Mouse (Mus musculus): ENCODE data around the gene Trpm6. TPM values are rescaled to one million over a fixed set of nuclear protein-coding genes. Genes with fewer than 3 reads are reported as not detected.
"Not testable (repeated sequence)": the region's sequence is repeated elsewhere in the genome, so short reads cannot be mapped to it uniquely, and the experiment has no call there.

The Trpm6 gene
- 0.03 TPM in 1 of 2 replicates, not detected in the other for polyA plus RNA-seq (2015; fragmentation: Nextera tagmentation; extraction: Ambion mirVana)

DNA sequence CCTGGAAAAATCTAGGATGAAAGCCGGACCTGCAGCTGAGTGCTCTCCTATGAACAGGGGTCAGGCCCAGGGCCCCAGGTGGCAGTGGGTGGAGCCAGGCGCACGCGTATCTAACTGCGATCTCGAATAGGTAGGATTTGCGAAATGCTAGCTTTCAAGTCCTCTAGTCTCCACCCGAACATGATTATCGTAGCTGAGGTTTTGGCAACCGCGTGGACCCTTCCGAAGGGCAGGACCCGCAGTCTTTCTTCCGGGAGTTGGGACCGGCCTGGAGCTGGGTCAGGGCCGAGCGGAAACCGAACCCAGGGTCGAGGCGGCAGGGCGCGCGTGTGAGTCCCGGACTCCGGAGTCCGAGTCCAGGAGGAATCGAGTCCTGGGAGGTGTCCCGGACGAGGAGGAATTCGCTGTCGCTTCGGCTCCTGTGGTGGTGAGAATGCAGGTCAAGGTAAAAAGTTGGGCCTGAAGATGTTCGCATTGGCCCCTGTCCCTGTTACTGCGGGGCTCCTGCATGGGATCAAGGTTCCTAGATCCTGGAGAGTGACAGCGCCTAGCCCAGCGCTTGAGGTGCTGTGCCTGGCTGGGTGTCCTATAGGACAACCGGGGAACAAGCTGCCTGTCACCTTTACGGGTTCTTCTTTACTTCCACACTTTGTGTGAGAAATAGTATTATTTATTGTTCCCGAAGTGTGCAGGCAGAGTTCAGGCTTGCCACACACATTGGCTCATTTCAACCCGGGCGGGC is at the start of gene Trpm6:
Trpm6 (plus strand) TSS at position 386 of the 742 bp plus-strand sequence.
- Histone ChIP-seq H3K9me3 (replicated peaks) (no peaks in the 10 kb centered on the region), H3K4me3 (replicated peaks) (peak within 1 kb of the TSS; percentile 44), H3K9ac (no peak within 1 kb of the TSS), H3K4me2 (peak within 1 kb of the TSS; percentile 65), H3K4me1 (replicated peaks) (peaks cover 8% of the 10 kb centered on the region; the same call in 1 of the 2 replicates), H3K27ac (no peak within 1 kb of the TSS), H3K36me3 (no peaks in the 10 kb centered on the region), H3K27me3 (peaks cover 24% of the 10 kb centered on the region)
- no peak for DNase-seq
- ATAC-seq (ENCODE audit: low read depth), result no peak
- WGBS (ENCODE audit: insufficient replicate concordance), result 7% methylated on average over 41 of the region's 41 CpGs

DNA sequence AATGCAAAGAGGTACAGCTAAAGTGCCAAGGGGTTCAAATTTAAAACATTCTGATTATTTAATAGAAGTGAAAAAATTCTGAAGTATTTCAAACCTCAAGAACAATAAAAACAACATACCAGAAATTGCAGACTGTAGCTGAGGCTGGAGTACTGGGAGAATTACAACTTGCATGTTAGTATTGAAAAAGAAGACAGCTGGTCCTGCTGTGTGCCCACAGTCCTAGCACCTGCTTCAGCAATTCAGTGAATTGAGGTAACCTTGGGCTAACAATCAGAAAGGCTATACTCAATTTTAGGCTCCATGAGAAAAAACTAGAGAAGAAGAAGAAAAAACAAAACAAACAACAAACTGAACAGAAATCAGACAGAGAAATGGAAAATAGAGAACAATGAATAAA is 41.7 kb upstream of the Trpm6 start:
- Histone ChIP-seq H3K27ac (no peak overlapping the region), H3K36me3 (peaks cover 4% of the 10 kb centered on the region), H3K27me3 (no peaks in the 10 kb centered on the region), H3K4me1 (replicated peaks) (peaks cover 11% of the 10 kb centered on the region), H3K9me3 (replicated peaks) (no peaks in the 10 kb centered on the region), H3K4me3 (replicated peaks) (no peak overlapping the region), H3K9ac (no peak overlapping the region), H3K4me2 (no peak overlapping the region)
- DNase-seq (no peak), ATAC-seq (ENCODE audit: low read depth) (no peak)

DNA sequence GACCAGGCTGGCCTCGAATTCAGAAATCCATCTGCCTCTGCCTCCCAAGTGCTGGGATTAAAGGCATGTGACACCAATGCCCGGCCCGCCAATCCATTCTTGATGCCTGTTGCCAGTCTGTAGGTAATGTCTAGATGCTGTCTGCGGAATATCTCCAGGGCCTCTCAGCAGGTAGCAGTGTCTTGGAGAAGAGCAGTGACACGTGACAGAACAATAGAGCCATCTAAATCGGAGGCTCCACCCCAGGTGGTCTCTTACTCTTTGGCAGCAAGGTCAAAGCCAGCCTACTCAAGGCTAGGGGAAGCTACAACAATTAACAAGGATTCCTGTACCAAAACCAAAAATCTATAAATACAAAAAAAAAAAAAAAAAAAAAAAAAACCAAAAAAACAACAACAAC is 38.9 kb upstream of the Trpm6 start:
- H3K27me3 ChIP-seq, result no peaks in the 10 kb centered on the region
- peaks cover 31% of the 10 kb centered on the region for H3K4me1 ChIP-seq (replicated peaks)
- DNase-seq, result no peak
- 80% methylated on average over 6 of the region's 6 CpGs for WGBS (ENCODE audit: insufficient replicate concordance)
- H3K9ac ChIP-seq, result no peak overlapping the region
- H3K9me3 ChIP-seq (replicated peaks), result no peaks in the 10 kb centered on the region
- H3K4me2 ChIP-seq, result no peak overlapping the region
- H3K27ac ChIP-seq, result no peak overlapping the region
- H3K36me3 ChIP-seq, result peaks cover 10% of the 10 kb centered on the region
- ATAC-seq (ENCODE audit: low read depth), result no peak
- no peak overlapping the region for H3K4me3 ChIP-seq (replicated peaks)

DNA sequence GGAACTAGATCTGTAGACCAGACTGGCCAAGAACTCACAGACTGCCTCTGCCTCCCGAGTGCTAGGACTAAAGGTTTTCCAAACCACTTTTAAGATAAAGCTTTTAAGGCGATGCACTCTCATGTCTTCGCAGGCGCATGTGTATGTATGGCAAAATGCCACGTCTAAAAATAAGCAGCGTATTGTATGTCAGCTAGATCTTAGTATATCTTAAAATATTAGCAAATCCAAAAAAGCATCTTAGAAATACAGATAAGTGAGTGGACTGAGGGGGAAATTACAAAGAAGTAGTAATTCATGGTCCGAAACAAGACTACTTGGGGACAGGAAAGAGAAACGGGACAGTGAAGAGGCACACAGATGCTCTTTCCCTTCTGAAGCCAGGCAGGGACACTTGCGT is 38.2 kb upstream of the Trpm6 start:
- Histone ChIP-seq H3K4me3 (replicated peaks) (peak overlapping the region; percentile 99), H3K4me2 (peak overlapping the region; percentile 85), H3K9me3 (replicated peaks) (no peaks in the 10 kb centered on the region), H3K27ac (peak overlapping the region; percentile 99), H3K9ac (peak overlapping the region; percentile 99; the same call in 1 of the 2 replicates), H3K4me1 (replicated peaks) (peaks cover 33% of the 10 kb centered on the region), H3K27me3 (no peaks in the 10 kb centered on the region), H3K36me3 (peaks cover 10% of the 10 kb centered on the region)
- WGBS (ENCODE audit: insufficient replicate concordance), result 77% methylated on average over 9 of the region's 9 CpGs
- DNase-seq (no peak), ATAC-seq (ENCODE audit: low read depth) (no peak)

DNA sequence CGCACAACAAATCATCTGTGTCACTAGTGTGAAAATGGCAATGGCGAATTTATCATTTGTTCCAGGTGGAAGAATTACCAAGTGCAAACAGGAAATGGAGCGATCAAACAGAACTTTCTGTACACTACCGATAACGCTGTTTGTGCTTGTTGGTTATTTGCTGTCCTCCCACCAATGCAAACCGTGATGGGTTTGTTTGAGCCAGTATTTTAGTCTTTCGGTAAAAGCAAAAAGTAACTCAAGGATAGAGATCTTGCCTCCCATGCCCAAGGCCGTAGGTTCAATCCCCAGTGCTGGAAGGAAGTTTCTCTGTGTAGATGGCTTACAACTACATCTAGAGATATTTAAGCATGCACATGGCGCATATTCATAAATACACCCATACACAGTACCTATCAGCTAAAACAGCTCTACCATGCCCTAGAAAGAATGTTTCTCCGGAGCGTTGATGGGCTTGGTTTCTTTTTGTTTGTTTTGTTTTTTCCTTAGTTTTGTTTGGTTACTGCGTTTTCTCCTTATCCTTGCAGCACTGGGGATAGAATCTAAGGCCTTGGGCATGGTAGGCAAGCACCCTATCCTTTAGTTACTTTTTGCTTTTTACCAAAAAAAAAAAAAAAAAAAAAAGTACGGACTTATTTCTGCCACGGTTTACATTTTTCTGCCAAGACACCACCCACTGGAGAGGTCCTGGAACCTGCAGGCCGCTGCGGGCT is 37.5 kb upstream of the Trpm6 start:
- peak; percentile 18 for DNase-seq
- 24% methylated on average over 16 of the region's 16 CpGs for WGBS (ENCODE audit: insufficient replicate concordance)

DNA sequence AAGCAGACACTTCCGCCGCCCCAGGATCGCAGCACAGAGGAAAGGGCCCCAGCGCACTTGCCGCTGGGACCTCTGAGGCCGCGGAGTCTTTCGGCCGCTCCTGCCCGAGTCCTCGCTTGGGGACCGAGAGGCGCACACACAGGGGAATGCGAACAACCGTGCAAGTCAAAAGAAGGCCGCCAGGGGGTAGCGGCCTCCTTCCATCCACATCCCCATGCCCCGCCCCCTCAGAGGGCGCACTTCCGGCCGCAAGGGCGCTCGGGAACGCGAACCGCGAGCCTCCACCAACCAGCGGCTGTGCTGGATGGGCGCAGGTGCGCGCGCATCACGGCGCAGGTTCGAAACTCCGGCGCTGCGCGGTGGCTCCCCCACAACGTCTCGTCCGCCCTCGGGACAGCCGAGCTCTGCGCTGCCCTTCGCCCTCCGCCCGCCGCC is 36.9 kb upstream of the Trpm6 start, which contains the start of gene D030056L22Rik:
D030056L22Rik (plus strand) TSS at position 328 of the 435 bp plus-strand sequence.
- under 1% methylated on average over 44 of the region's 49 CpGs for WGBS (ENCODE audit: insufficient replicate concordance)
- Histone ChIP-seq H3K4me2 (peak within 1 kb of the TSS; percentile 85), H3K4me3 (replicated peaks) (peak within 1 kb of the TSS; percentile 99), H3K36me3 (peaks cover 19% of the 10 kb centered on the region), H3K27ac (peak within 1 kb of the TSS; percentile 99), H3K9me3 (replicated peaks) (no peaks in the 10 kb centered on the region), H3K4me1 (replicated peaks) (peaks cover 33% of the 10 kb centered on the region), H3K27me3 (no peaks in the 10 kb centered on the region), H3K9ac (peak within 1 kb of the TSS; percentile 99)
- DNase-seq (peak; percentile 98), ATAC-seq (ENCODE audit: low read depth) (peak; percentile 95)

More for the DNA sequence above, 37.5 kb upstream of the Trpm6 start:
- Histone ChIP-seq H3K9ac (peak overlapping the region; percentile 99), H3K9me3 (replicated peaks) (no peaks in the 10 kb centered on the region), H3K27me3 (no peaks in the 10 kb centered on the region), H3K4me1 (replicated peaks) (peaks cover 33% of the 10 kb centered on the region), H3K36me3 (peaks cover 13% of the 10 kb centered on the region), H3K4me3 (replicated peaks) (peak overlapping the region; percentile 99), H3K27ac (peak overlapping the region; percentile 99), H3K4me2 (peak overlapping the region; percentile 85)
- no peak for ATAC-seq (ENCODE audit: low read depth)

DNA sequence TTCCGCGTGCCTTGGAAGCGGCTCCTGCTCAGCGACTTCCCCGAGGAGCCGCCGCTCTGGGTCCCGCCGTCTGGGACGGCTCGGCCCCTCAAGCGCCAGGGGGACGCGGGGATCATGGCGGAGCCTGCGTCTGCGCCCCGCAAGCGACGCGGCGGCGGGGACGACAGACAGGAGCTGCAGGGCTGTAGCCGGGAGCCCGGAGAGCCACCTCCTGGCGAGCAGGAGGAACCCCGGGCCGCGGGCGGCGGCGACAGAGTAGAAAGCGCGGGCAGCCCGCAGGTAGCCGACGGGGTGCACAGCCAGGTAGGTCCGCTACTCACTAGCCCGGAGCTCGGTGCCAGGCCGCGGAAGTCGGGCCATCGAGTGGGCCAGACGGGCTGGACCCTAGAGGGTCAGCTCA is 36.4 kb upstream of the Trpm6 start:
- Histone ChIP-seq H3K4me1 (replicated peaks) (peaks cover 33% of the 10 kb centered on the region), H3K27ac (peak overlapping the region; percentile 99), H3K36me3 (peaks cover 23% of the 10 kb centered on the region), H3K9ac (peak overlapping the region; percentile 99), H3K4me3 (replicated peaks) (peak overlapping the region; percentile 99), H3K4me2 (peak overlapping the region; percentile 85)
- not testable (repeated sequence) for H3K9me3 ChIP-seq (replicated peaks); H3K27me3 ChIP-seq
- ATAC-seq (ENCODE audit: low read depth) (peak; percentile 37), DNase-seq (peak; percentile 46)
- WGBS (ENCODE audit: insufficient replicate concordance), result under 1% methylated on average over 39 of the region's 46 CpGs

DNA sequence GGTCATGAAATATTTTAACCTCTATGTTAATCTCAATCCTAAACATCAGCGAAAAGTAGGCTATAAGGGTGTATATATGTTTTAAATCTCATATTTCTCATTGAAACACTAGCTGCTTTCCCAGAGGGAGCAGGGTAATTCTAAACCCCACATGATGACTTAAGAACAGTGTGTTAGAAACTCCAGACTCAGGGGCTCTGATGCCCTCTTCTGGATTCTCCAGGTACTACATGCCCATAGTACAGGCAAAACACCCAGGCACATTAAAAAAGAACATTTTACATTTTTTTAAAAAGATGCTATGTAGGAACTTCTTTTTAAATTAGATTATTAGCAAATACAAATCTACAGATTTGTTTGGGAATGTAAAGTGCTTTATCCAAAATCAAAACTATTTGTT is 33.4 kb upstream of the Trpm6 start:
- Histone ChIP-seq H3K9me3 (replicated peaks) (no peaks in the 10 kb centered on the region), H3K27ac (no peak overlapping the region), H3K4me1 (replicated peaks) (peaks cover 33% of the 10 kb centered on the region), H3K27me3 (no peaks in the 10 kb centered on the region), H3K4me2 (no peak overlapping the region), H3K9ac (no peak overlapping the region), H3K4me3 (replicated peaks) (no peak overlapping the region), H3K36me3 (peaks cover 35% of the 10 kb centered on the region)
- DNase-seq, result peak; percentile 60
- no peak for ATAC-seq (ENCODE audit: low read depth)
- WGBS (ENCODE audit: insufficient replicate concordance), result 23% methylated on average over 1 of the region's 1 CpGs

DNA sequence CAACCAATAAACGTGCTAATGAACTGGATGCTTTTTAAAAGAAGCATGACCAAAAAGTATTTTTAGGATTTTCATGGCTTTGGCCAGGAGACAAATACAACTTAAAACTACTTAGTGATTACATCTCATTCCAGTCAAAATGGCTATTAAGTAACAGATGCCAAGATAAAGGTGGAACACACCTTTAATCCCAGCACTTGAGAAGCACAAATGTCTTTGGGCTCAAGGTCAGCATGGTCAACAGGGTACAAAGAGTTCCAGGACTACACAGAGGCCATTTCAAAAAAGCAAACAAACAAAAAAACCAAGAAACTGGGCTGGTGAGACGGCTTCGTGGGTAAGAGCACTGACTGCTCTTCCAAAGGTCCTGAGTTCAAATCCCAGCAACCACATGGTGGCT is 29.4 kb upstream of the Trpm6 start:
- Histone ChIP-seq H3K9ac (no peak overlapping the region), H3K36me3 (peaks cover 29% of the 10 kb centered on the region), H3K27ac (no peak overlapping the region), H3K4me2 (no peak overlapping the region), H3K27me3 (no peaks in the 10 kb centered on the region), H3K4me3 (replicated peaks) (no peak overlapping the region), H3K4me1 (replicated peaks) (peaks cover 8% of the 10 kb centered on the region), H3K9me3 (replicated peaks) (no peaks in the 10 kb centered on the region)
- ATAC-seq (ENCODE audit: low read depth), result no peak
- WGBS (ENCODE audit: insufficient replicate concordance), result 81% methylated on average over 3 of the region's 3 CpGs
- DNase-seq, result no peak

DNA sequence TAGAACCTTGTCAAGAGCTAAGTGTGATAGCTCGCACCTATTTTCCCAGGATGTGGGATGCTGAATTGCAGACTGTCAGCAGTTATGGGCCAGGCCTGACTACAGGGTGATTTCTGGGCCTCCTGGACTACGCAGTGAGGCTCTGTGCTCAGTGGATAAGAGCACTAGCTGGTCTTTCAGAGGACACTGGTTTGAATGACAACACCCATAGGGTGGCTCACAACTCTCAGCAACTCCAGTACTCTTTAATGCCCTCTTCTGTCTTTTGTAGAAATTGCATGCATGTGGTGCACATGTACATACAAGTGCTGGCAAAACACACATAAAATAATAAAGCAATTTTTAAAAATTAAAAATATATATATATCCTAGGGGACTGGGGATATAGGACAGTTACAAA is 24.6 kb upstream of the Trpm6 start:
- peak; percentile 81 for ATAC-seq (ENCODE audit: low read depth)
- Histone ChIP-seq H3K27ac (no peak overlapping the region), H3K27me3 (no peaks in the 10 kb centered on the region), H3K9ac (no peak overlapping the region), H3K36me3 (no peaks in the 10 kb centered on the region), H3K4me1 (replicated peaks) (no peaks in the 10 kb centered on the region), H3K4me3 (replicated peaks) (no peak overlapping the region), H3K4me2 (no peak overlapping the region), H3K9me3 (replicated peaks) (no peaks in the 10 kb centered on the region)
- 50% methylated on average over 2 of the region's 2 CpGs for WGBS (ENCODE audit: insufficient replicate concordance)
- DNase-seq, result no peak

DNA sequence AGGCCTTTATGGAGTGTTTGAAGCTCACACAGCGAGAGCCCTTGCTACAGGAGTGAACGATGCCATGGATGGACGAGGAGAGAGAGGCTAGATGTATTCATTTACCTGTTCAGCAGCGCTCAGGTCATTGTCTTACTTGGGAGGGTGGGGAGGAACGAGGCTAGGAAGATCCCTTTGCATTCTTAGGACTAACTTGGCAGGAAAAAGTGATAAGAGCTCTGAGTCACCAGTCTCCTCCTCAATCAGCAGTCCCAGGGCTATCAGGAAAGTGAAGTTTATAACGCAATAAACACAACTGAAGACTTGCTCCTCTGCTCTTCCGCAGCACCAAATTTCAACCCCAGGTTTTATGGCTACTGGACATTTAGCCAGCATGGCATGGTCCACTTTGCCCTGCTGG is 19.5 kb upstream of the Trpm6 start:
- H3K9ac ChIP-seq, result no peak overlapping the region
- 44% methylated on average over 7 of the region's 7 CpGs for WGBS (ENCODE audit: insufficient replicate concordance)
- DNase-seq (no peak), ATAC-seq (ENCODE audit: low read depth) (no peak)
- H3K27ac ChIP-seq, result no peak overlapping the region
- no peaks in the 10 kb centered on the region for H3K27me3 ChIP-seq
- no peaks in the 10 kb centered on the region for H3K36me3 ChIP-seq
- H3K4me2 ChIP-seq, result no peak overlapping the region
- H3K9me3 ChIP-seq (replicated peaks), result no peaks in the 10 kb centered on the region
- no peak overlapping the region for H3K4me3 ChIP-seq (replicated peaks)
- no peaks in the 10 kb centered on the region for H3K4me1 ChIP-seq (replicated peaks)
